Mouse (Mus musculus): Measurements from ENCODE around the gene Rnase13.

DNA sequence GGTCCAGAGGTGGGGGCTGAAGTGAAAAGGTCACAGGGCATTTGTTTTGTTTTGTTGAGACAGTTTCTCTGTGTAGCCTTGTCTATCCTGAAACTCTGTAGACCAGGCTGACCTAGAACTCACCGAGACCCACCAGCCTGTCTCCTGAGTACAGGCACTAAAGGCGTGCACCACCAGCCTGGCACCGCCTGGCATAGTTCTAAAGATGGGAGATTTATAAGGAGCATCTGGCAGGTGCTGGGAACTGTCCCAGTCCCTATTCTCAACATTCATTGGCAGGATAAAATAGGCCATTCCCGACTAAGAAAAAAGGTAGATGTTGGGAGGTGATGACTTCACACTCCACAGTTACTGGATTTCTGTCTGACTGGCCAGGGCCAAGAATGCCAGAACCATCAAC is 3.6 kb downstream of the Rnase13 start:
- TF ChIP-seq POLR2A (IDR thresholded peaks at IDR 0.05; ENCODE audit: insufficient read length, low read depth) (no peak), CEBPB (IDR thresholded peaks at IDR 0.05; ENCODE audit: insufficient read depth, poor library complexity, severe bottlenecking) (no peak), MAX (IDR thresholded peaks at IDR 0.05; ENCODE audit: low read depth) (no peak), E2F4 (IDR thresholded peaks at IDR 0.05; ENCODE audit: insufficient read depth) (no peak), MYOG (IDR thresholded peaks at IDR 0.05; ENCODE audit: control insufficient read depth in 1 of 3, insufficient read depth in 1 of 3, insufficient read length in 2 of 3, low read depth in 2 of 3) (no peak), USF1 (IDR thresholded peaks at IDR 0.05; ENCODE audit: low read depth) (no peak), TCF12 (IDR thresholded peaks at IDR 0.05; ENCODE audit: insufficient read depth, poor library complexity, severe bottlenecking) (no peak), REST (IDR thresholded peaks at IDR 0.05; ENCODE audit: insufficient read depth, insufficient read length) (no peak), POLR2AphosphoS2 (IDR thresholded peaks at IDR 0.05; ENCODE audit: insufficient read length, low read depth) (no peak), SRF (IDR thresholded peaks at IDR 0.05; ENCODE audit: control insufficient read depth, insufficient read length, low read depth) (no peak), MYOD1 (IDR thresholded peaks at IDR 0.05; ENCODE audit: control insufficient read depth in 1 of 3, insufficient read length in 2 of 3, low read depth in 2 of 3) (no peak)
